Mouse (Mus musculus) erythroblast, embryonic 14.5 days (primary cell): Measurements from ENCODE around the gene Gpld1. TPM values are rescaled to one million over a fixed set of nuclear protein-coding genes. Genes with fewer than 3 reads are reported as not detected.
"Not testable (repeated sequence)": the region's sequence is repeated elsewhere in the genome, so short reads cannot be mapped to it uniquely, and the experiment has no call there.

Source experiments
- H3K27me3 ChIP-seq: 2 replicates; pipeline ENCODE4 v1.6.1; 2012; ENCODE audit warnings: inconsistent platforms; ENCODE audit not compliant: control insufficient read depth
- H3K36me3 ChIP-seq: 2 replicates; pipeline ENCODE4 v1.6.1; 2012; ENCODE audit warnings: mild to moderate bottlenecking, inconsistent platforms; ENCODE audit not compliant: control insufficient read depth
- H3K4me1 ChIP-seq: 2 replicates; pipeline ENCODE4 v1.6.1; 2012; ENCODE audit warnings: inconsistent platforms; ENCODE audit not compliant: control insufficient read depth
- H3K4me3 ChIP-seq: replicated peaks from 2 replicates; pipeline ENCODE3; 2012; ENCODE audit warnings: moderate library complexity, mild to moderate bottlenecking, inconsistent platforms
- H3K9me3 ChIP-seq: 2 replicates; pipeline ENCODE4 v1.6.1; 2012; ENCODE audit warnings: low read length, inconsistent platforms, mixed read lengths; ENCODE audit not compliant: control insufficient read depth
- GATA1 ChIP-seq: IDR thresholded peaks from 2 replicates; pipeline ENCODE4 v1.6.1; 2012; ENCODE audit warnings: low read length, inconsistent platforms, mixed read lengths
- TAL1 ChIP-seq: IDR thresholded peaks from 3 replicates; pipeline ENCODE4 v1.6.1; 2012; ENCODE audit warnings: low read length, inconsistent platforms, mixed read lengths
- polyA plus RNA-seq: library from polyadenylated mRNA; stranded (reverse); fragments of >175 nt; gene quantifications from 2 replicates; pipeline ENCODE4 v1.2.3, GENCODE M21; 2012

Gene Gpld1
- polyA plus RNA-seq, 1 experiment, result not detected

GRCm38 (mm10) chr13:24960084-24960483 is 17.1 kb downstream of the Gpld1 start:
- H3K4me3 ChIP-seq, result no peak overlapping the region
- no peak for TF ChIP-seq GATA1
- peaks cover 8% of the 10 kb centered on the region for H3K4me1 ChIP-seq
- peaks cover 4% of the 10 kb centered on the region for H3K27me3 ChIP-seq
- H3K9me3 ChIP-seq, result no peaks in the 10 kb centered on the region
- H3K36me3 ChIP-seq, result no peaks in the 10 kb centered on the region

GRCm38 (mm10) chr13:24962119-24962518 is 19.2 kb downstream of the Gpld1 start:
- peaks cover 18% of the 10 kb centered on the region for H3K4me1 ChIP-seq
- H3K36me3 ChIP-seq, result no peaks in the 10 kb centered on the region
- no peaks in the 10 kb centered on the region for H3K9me3 ChIP-seq
- H3K4me3 ChIP-seq, result no peak overlapping the region
- TF ChIP-seq GATA1, result no peak
- no peak for TF ChIP-seq TAL1
- peaks cover 4% of the 10 kb centered on the region for H3K27me3 ChIP-seq

GRCm38 (mm10) chr13:24965130-24965845 is 22.3 kb downstream of the Gpld1 start:
- no peak for TF ChIP-seq GATA1
- TF ChIP-seq TAL1, result no peak

GRCm38 (mm10) chr13:24965846-24966201 is 22.9 kb downstream of the Gpld1 start:
- Histone ChIP-seq H3K27me3 (peaks cover 4% of the 10 kb centered on the region), H3K4me1 (peaks cover 18% of the 10 kb centered on the region), H3K36me3 (no peaks in the 10 kb centered on the region; the same call in 1 of the 2 replicates), H3K9me3 (no peaks in the 10 kb centered on the region), H3K4me3 (peak overlapping the region; percentile 58)
- TF ChIP-seq GATA1, result no peak
- no peak for TF ChIP-seq TAL1

More at GRCm38 (mm10) chr13:24965130-24965845, 22.3 kb downstream of the Gpld1 start:
- H3K9me3 ChIP-seq, result no peaks in the 10 kb centered on the region
- no peaks in the 10 kb centered on the region; the same call in 1 of the 2 replicates for H3K36me3 ChIP-seq
- peaks cover 4% of the 10 kb centered on the region for H3K27me3 ChIP-seq
- peak overlapping the region; percentile 58 for H3K4me3 ChIP-seq
- H3K4me1 ChIP-seq, result peaks cover 18% of the 10 kb centered on the region

- H3K4me1 ChIP-seq, H3K36me3 ChIP-seq, H3K9me3 ChIP-seq, H3K27me3 ChIP-seq, H3K4me3 ChIP-seq: not testable (repeated sequence)
Observed at GRCm38 (mm10) chr13:24971776-24972175, 28.8 kb downstream of the Gpld1 start.

- TF ChIP-seq TAL1 (no peak), GATA1 (no peak)
Observed at GRCm38 (mm10) chr13:24976384-24976783, 33.4 kb downstream of the Gpld1 start.

GRCm38 (mm10) chr13:24977820-24978342 is 34.9 kb downstream of the Gpld1 start:
- no peaks in the 10 kb centered on the region for H3K36me3 ChIP-seq
- H3K4me1 ChIP-seq, result no peaks in the 10 kb centered on the region
- no peak for TF ChIP-seq GATA1
- TF ChIP-seq TAL1, result no peak
- no peak overlapping the region for H3K4me3 ChIP-seq
- no peaks in the 10 kb centered on the region for H3K9me3 ChIP-seq
- no peaks in the 10 kb centered on the region for H3K27me3 ChIP-seq

More at GRCm38 (mm10) chr13:24976384-24976783, 33.4 kb downstream of the Gpld1 start:
- no peaks in the 10 kb centered on the region for H3K27me3 ChIP-seq
- H3K4me1 ChIP-seq, result no peaks in the 10 kb centered on the region
- no peaks in the 10 kb centered on the region for H3K9me3 ChIP-seq
- H3K4me3 ChIP-seq, result no peak overlapping the region
- no peaks in the 10 kb centered on the region for H3K36me3 ChIP-seq

GRCm38 (mm10) chr13:24981031-24981430 is 38.1 kb downstream of the Gpld1 start:
- H3K27me3 ChIP-seq, result no peaks in the 10 kb centered on the region
- TF ChIP-seq TAL1, result no peak
- no peak for TF ChIP-seq GATA1

GRCm38 (mm10) chr13:24985435-24985834 is 42.5 kb downstream of the Gpld1 start:
- Histone ChIP-seq H3K36me3 (peaks cover 34% of the 10 kb centered on the region), H3K9me3 (no peaks in the 10 kb centered on the region), H3K4me3 (no peak overlapping the region), H3K4me1 (no peaks in the 10 kb centered on the region), H3K27me3 (no peaks in the 10 kb centered on the region)
- TF ChIP-seq TAL1, result no peak
- TF ChIP-seq GATA1, result no peak

More at GRCm38 (mm10) chr13:24981031-24981430, 38.1 kb downstream of the Gpld1 start:
- H3K9me3 ChIP-seq, result no peaks in the 10 kb centered on the region
- H3K4me1 ChIP-seq, result no peaks in the 10 kb centered on the region
- peaks cover 4% of the 10 kb centered on the region; the same call in 1 of the 2 replicates for H3K36me3 ChIP-seq
- no peak overlapping the region for H3K4me3 ChIP-seq

- no peaks in the 10 kb centered on the region for H3K27me3 ChIP-seq
- no peaks in the 10 kb centered on the region for H3K9me3 ChIP-seq
- no peaks in the 10 kb centered on the region for H3K4me1 ChIP-seq
- no peak overlapping the region for H3K4me3 ChIP-seq
- peaks cover 61% of the 10 kb centered on the region for H3K36me3 ChIP-seq
- no peak for TF ChIP-seq TAL1
- TF ChIP-seq GATA1, result no peak
Observed at GRCm38 (mm10) chr13:24988391-24988790, 45.4 kb downstream of the Gpld1 start.
